Mouse (Mus musculus) liver, adult 2 months (tissue): ENCODE data around the gene Gm26741. TPM values are rescaled to one million over a fixed set of nuclear protein-coding genes. Genes with fewer than 3 reads are reported as not detected.
A peak's percentile ranks its signal among the peaks of the same experiment; 100 is the strongest.
"Not testable (repeated sequence)": the region's sequence is repeated elsewhere in the genome, so short reads cannot be mapped to it uniquely, and the experiment has no call there.

ENCODE experiments used
- DNase-seq: peaks from one replicate; pipeline ENCODE4 v3.0.0-alpha.2; 2011; ENCODE audit warnings: low read depth, low spot score; ENCODE audit errors: extremely low read depth
- H3K27ac ChIP-seq: fragments of 200-500 bp; replicated peaks from 2 replicates; pipeline ENCODE4 v1.5.1; 2012; ENCODE audit warnings: low read depth, mild to moderate bottlenecking, control low read depth, inconsistent platforms, low read length; ENCODE audit not compliant: insufficient read depth
- H3K27me3 ChIP-seq: fragments of 200-500 bp; 2 replicates; pipeline ENCODE4 v1.6.1; 2012; ENCODE audit warnings: mild to moderate bottlenecking, moderate library complexity, low read length, inconsistent platforms; ENCODE audit not compliant: control insufficient read depth, insufficient read depth
- H3K36me3 ChIP-seq: fragments of 200-500 bp; 2 replicates; pipeline ENCODE4 v1.6.1; 2012; ENCODE audit warnings: low read length, inconsistent platforms; ENCODE audit not compliant: control insufficient read depth, insufficient read depth
- H3K4me1 ChIP-seq: fragments of 200-500 bp; 2 replicates; pipeline ENCODE4 v1.6.1; 2011; ENCODE audit warnings: low read length; ENCODE audit not compliant: control insufficient read depth, insufficient read depth
- H3K4me3 ChIP-seq: fragments of 200-500 bp; 2 replicates; pipeline ENCODE4 v1.5.1; 2011; ENCODE audit warnings: low read depth, mild to moderate bottlenecking, control low read depth, low read length, moderate library complexity; ENCODE audit not compliant: insufficient read depth
- H3K79me2 ChIP-seq: fragments of 200-500 bp; 2 replicates; pipeline ENCODE4 v1.6.1; 2012; ENCODE audit warnings: inconsistent platforms, mild to moderate bottlenecking, low read length, moderate library complexity; ENCODE audit not compliant: control insufficient read depth, insufficient read depth
- H3K9ac ChIP-seq: fragments of 200-500 bp; 2 replicates; pipeline ENCODE4 v1.6.1; 2012; ENCODE audit warnings: low read depth, mild to moderate bottlenecking, control low read depth, inconsistent platforms, low read length
- CTCF ChIP-seq: fragments of 200-500 bp; IDR thresholded peaks from 2 replicates; pipeline ENCODE4 v1.5.1; 2011; ENCODE audit warnings: low read depth, low read length, control low read depth
- POLR2A ChIP-seq: fragments of 200-500 bp; IDR thresholded peaks from 2 replicates; pipeline ENCODE4 v1.6.1; 2011; ENCODE audit warnings: low read length, control low read depth; ENCODE audit not compliant: insufficient read depth; ENCODE audit errors: extremely low read depth
- WGBS: fragments of 180-500 bp; shearing (Covaris S2); methylation state at CpG from one replicate; pipeline ENCODE4 v1.1.7; 2018; 5-methylcytosine and 5-hydroxymethylcytosine counted together
- polyA plus RNA-seq: library from polyadenylated mRNA; depleted of rRNA; stranded (reverse); fragments of >200 nt; gene quantifications from 2 replicates; pipeline ENCODE4 v1.2.3, GENCODE M21; 2012; rRNA removed
- total RNA-seq: library from RNA; depleted of rRNA; stranded (reverse); fragments of >200 nt; gene quantifications from 2 replicates; pipeline ENCODE4 v1.2.3, GENCODE M21; 2014; rRNA removed

Gene Gm26741
- not detected in 2 replicates for total RNA-seq
- not detected in 2 replicates for polyA plus RNA-seq

DNA sequence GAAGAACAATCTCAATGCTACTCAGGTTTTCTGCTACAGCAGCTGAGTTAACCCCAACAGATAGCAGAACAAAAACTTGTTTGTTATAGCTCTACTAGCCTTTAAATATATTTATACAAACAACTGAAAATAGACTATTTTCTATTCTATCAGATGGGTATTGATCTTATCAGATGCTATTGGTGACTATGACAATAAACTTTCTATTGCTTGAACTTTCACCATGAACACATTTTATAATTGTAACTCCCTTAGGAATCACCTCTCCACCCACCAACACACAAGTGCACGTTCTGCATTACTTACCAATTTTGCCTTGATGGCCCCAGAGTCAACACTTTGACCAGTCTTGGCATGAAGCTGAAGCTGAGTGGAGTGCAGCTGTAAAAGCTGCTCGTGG is at the start of gene Gm26741:
TSS of gene Gm26741 (plus strand) at position 301 of the 400 bp plus-strand sequence.
- TF ChIP-seq POLR2A (no peak), CTCF (no peak)

GRCm38 (mm10) chr10:52309196-52309595 is 49.4 kb upstream of the Gm26741 start:
- Histone ChIP-seq H3K36me3 (peaks cover 16% of the 10 kb centered on the region), H3K27ac (0 out of 2 replicates have a peak overlapping the region, but pooled peaks have one; percentile 64), H3K9ac (no peak overlapping the region), H3K4me1 (peaks cover 2% of the 10 kb centered on the region; the same call in 1 of the 2 replicates), H3K79me2 (no peaks in the 10 kb centered on the region; the same call in 1 of the 2 replicates), H3K4me3 (no peak overlapping the region), H3K27me3 (no peaks in the 10 kb centered on the region)
- peak; percentile 65 for DNase-seq
- WGBS, result 57% methylated on average over 8 of the region's 8 CpGs
- no peak for TF ChIP-seq POLR2A
- TF ChIP-seq CTCF, result no peak

More for the DNA sequence above, at the start of gene Gm26741:
- WGBS, result 82% methylated on average over 2 of the region's 2 CpGs
- Histone ChIP-seq H3K4me1 (peaks cover 16% of the 10 kb centered on the region), H3K27me3 (no peaks in the 10 kb centered on the region), H3K27ac (peak within 1 kb of the TSS; percentile 20; the same call in 1 of the 2 replicates), H3K36me3 (peaks cover 14% of the 10 kb centered on the region), H3K79me2 (no peaks in the 10 kb centered on the region; the same call in 1 of the 2 replicates), H3K4me3 (no peak within 1 kb of the TSS), H3K9ac (no peak within 1 kb of the TSS)
- no peak for DNase-seq

DNA sequence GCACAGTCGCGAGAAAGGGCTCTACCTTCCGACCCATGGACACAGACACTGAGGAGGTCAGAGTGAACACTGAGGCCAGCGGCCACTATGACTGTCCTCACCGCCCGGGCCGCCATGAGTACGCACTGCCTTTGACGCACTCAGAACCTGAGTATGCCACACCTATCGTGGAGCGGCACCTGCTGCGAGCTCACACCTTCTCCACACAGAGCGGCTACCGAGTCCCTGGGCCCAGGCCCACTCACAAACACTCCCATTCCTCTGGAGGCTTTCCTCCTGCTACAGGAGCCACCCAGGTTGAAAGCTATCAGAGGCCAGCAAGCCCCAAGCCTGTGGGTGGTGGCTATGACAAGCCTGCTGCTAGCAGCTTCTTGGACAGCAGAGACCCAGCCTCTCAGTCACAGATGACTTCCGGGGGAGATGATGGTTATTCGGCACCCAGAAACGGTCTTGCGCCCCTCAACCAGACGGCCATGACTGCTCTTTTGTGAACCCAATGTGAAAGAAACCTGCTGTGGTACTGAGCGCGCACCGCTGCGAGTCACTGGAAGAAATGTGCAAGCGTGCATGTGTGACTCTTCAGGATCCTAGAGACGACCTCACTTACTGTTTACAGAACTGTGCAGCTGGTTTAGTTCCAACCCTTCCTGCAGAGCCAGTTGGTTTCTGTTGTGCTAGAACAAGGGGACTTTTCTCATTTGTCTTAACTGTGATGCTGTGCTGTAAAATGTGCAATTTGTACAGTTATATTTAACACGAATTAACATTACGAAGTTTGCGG is 38.9 kb upstream of the Gm26741 start:
- Histone ChIP-seq H3K9ac (no peak overlapping the region), H3K79me2 (no peaks in the 10 kb centered on the region), H3K4me1 (no peaks in the 10 kb centered on the region), H3K36me3 (peaks cover 13% of the 10 kb centered on the region), H3K27ac (no peak overlapping the region), H3K27me3 (no peaks in the 10 kb centered on the region), H3K4me3 (no peak overlapping the region)
- TF ChIP-seq CTCF (no peak), POLR2A (no peak)
- DNase-seq, result no peak
- WGBS, result 93% methylated on average over 28 of the region's 28 CpGs

- H3K79me2 ChIP-seq, result no peaks in the 10 kb centered on the region
- no peaks in the 10 kb centered on the region for H3K27me3 ChIP-seq
- DNase-seq, result no peak
- no peak overlapping the region for H3K27ac ChIP-seq
- TF ChIP-seq CTCF, result no peak
- no peak for TF ChIP-seq POLR2A
- no peak overlapping the region for H3K4me3 ChIP-seq
- no peak overlapping the region for H3K9ac ChIP-seq
- H3K36me3 ChIP-seq, result peaks cover 7% of the 10 kb centered on the region
- 87% methylated on average over 3 of the region's 3 CpGs for WGBS
- no peaks in the 10 kb centered on the region for H3K4me1 ChIP-seq
These were observed 36.6 kb upstream of the Gm26741 start for GRCm38 (mm10) chr10:52321918-52322317.

- 10% methylated on average over 1 of the region's 1 CpGs for WGBS
- Histone ChIP-seq H3K36me3 (peaks cover 3% of the 10 kb centered on the region), H3K9ac (no peak overlapping the region), H3K79me2 (no peaks in the 10 kb centered on the region), H3K4me1 (no peaks in the 10 kb centered on the region), H3K27ac (no peak overlapping the region), H3K4me3 (no peak overlapping the region), H3K27me3 (no peaks in the 10 kb centered on the region)
- TF ChIP-seq POLR2A (no peak), CTCF (peak; percentile 29; the same call in 1 of the 2 replicates)
- peak; percentile 30 for DNase-seq
These were observed 27.6 kb upstream of the Gm26741 start for GRCm38 (mm10) chr10:52331007-52331406.

DNA sequence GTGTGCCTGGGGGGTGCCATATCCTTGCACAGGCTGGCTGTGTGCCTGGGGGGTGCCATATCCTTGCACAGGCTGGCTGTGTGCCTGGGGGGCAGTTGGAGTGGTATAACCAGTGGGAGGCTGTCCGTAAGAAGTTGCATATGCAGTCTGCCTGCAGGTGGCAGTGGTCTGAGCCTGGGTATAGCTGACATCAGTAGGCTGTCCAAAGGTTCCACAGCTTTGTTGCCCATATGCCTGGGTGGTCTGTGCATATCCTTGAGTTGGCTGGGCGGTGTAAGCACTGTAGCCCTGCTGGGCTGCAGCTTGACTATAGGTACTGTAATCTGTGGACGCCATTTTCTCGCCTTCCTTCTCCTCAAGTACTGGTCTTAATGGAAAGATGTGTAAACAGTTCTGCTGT is 15.2 kb upstream of the Gm26741 start:
- H3K9ac ChIP-seq, H3K27ac ChIP-seq, H3K4me3 ChIP-seq, H3K27me3 ChIP-seq, H3K4me1 ChIP-seq, H3K79me2 ChIP-seq: not testable (repeated sequence)
- peak; percentile 15 for DNase-seq
- WGBS, result over 99% methylated on average over 4 of the region's 4 CpGs
- H3K36me3 ChIP-seq, result peaks cover 39% of the 10 kb centered on the region
